Mouse (Mus musculus): Measurements from ENCODE around the gene Smbd1. TPM values are rescaled to one million over a fixed set of nuclear protein-coding genes. Genes with fewer than 3 reads are reported as not detected.

Smbd1 gene
- total RNA-seq, 2 experiments from 2014 or later = not detected

Other genes starting within 250 kb of the Smbd1 start
- 10 to 100 TPM; 19.8 to 34.3 TPM for gene Tfrc, start 201.6 kb downstream of the Smbd1 start, total RNA-seq (2021)
- 10 to 100 TPM; 29.9 to 33.1 TPM for gene Tnk2, start 166.6 kb downstream of the Smbd1 start, total RNA-seq (2021)
- gene Muc4, start 74.6 kb downstream of the Smbd1 start, total RNA-seq (2021) = not detected
- under 1 TPM in 1 of 2 experiments, not detected in 1; 0.10 TPM for gene Muc20, start 13.0 kb downstream of the Smbd1 start, total RNA-seq (2021)
- gene Fyttd1, start 67.0 kb upstream of the Smbd1 start, total RNA-seq (2021) = 100 to 1,000 TPM; 109 to 111 TPM
- gene Rubcn, start 67.3 kb upstream of the Smbd1 start, total RNA-seq (2021) = 10 to 100 TPM; 23.1 to 24.3 TPM
- 10 to 100 TPM; 27.9 to 33.1 TPM for gene Lrch3, start 103.6 kb upstream of the Smbd1 start, total RNA-seq (2021)
- 1 to 10 TPM; 2.1 to 2.6 TPM for gene Iqcg, start 245.7 kb upstream of the Smbd1 start, total RNA-seq (2021)
- gene Rpl35a, start 246.0 kb upstream of the Smbd1 start, total RNA-seq (2021) = 100 to 1,000 TPM; 631 to 697 TPM